Mouse (Mus musculus) effector memory CD4-positive, alpha-beta T cell, adult 5 months (primary cell): ENCODE results near the gene Fnbp1l. TPM values are rescaled to one million over a fixed set of nuclear protein-coding genes. Genes with fewer than 3 reads are reported as not detected.

Experiments used
- polyA plus RNA-seq: library from polyadenylated mRNA; unstranded; fragments of 100-300 nt; shearing (Covaris generic); gene quantifications from one replicate; pipeline ENCODE4 v1.2.1, GENCODE M21; 2017

Fnbp1l gene
- 0.10 TPM for polyA plus RNA-seq

GRCm38 (mm10) chr3:122618991-122619930, at the start of gene Fnbp1l:
Gene Fnbp1l, minus strand, starts transcription at chr3:122619715.

Other genes starting within 250 kb of the Fnbp1l start
- gene Pde5a, start 109.2 kb upstream of the Fnbp1l start, polyA plus RNA-seq = 0.14 TPM